Mouse (Mus musculus): ENCODE measurements around the gene Ermp1. TPM values are rescaled to one million over a fixed set of nuclear protein-coding genes. Genes with fewer than 3 reads are reported as not detected.

Gene Ermp1
- polyA plus RNA-seq, 1 experiment, result not detected

DNA sequence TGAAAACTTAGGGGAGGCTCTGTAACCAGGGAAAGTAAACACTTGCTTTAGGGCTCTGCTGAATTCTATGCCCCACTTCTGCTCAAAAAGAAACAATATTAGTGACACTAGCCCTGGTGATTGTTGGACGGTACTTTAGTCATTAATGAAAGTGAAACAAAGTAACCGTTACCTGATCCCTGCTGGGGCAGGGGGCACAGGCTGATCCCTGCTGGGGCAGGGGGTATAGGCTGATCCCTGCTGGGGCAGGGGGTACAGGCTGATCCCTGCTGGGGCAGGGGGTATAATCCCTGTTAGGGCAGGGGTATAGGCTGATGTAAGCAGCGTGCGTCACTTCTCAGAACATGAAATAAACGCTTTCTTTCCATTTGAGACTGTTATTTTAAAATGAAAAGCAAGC is 6.7 kb downstream of the Ermp1 start:
- H3K27ac ChIP-seq (ENCODE audit: insufficient read depth, low read depth, low read length), result peak overlapping the region; percentile 51
- no peak overlapping the region for H3K4me3 ChIP-seq (ENCODE audit: insufficient read depth, low read depth, low read length)
- TF ChIP-seq CTCF (IDR thresholded peaks at IDR 0.05; ENCODE audit: insufficient read depth, low read depth, low read length) (no peak), POLR2A (IDR thresholded peaks at IDR 0.05; ENCODE audit: insufficient read depth, low read depth, low read length) (no peak)
- H3K4me1 ChIP-seq (ENCODE audit: control insufficient read depth, insufficient read depth, low read length), result peaks cover 18% of the 10 kb centered on the region
- 48% methylated on average over 5 of the region's 5 CpGs for WGBS

GRCm38 (mm10) chr19:29641055-29641454 is 7.2 kb downstream of the Ermp1 start:
- WGBS, result 30% methylated on average over 8 of the region's 9 CpGs

GRCm38 (mm10) chr19:29612102-29612501 is 36.1 kb downstream of the Ermp1 start:
- Histone ChIP-seq H3K27ac (ENCODE audit: insufficient read depth, low read depth, low read length) (no peak overlapping the region), H3K4me1 (ENCODE audit: control insufficient read depth, insufficient read depth, low read length) (peaks cover 2% of the 10 kb centered on the region; the same call in 1 of the 2 replicates), H3K4me3 (ENCODE audit: insufficient read depth, low read depth, low read length) (no peak overlapping the region)
- TF ChIP-seq POLR2A (IDR thresholded peaks at IDR 0.05; ENCODE audit: insufficient read depth, low read depth, low read length) (no peak), CTCF (IDR thresholded peaks at IDR 0.05; ENCODE audit: insufficient read depth, low read depth, low read length) (no peak)
- WGBS, result 97% methylated on average over 2 of the region's 2 CpGs

More at GRCm38 (mm10) chr19:29641055-29641454, 7.2 kb downstream of the Ermp1 start:
- Histone ChIP-seq H3K4me1 (ENCODE audit: control insufficient read depth, insufficient read depth, low read length) (peaks cover 17% of the 10 kb centered on the region), H3K4me3 (ENCODE audit: insufficient read depth, low read depth, low read length) (no peak overlapping the region), H3K27ac (ENCODE audit: insufficient read depth, low read depth, low read length) (peak overlapping the region; percentile 51; the same call in 1 of the 2 replicates)
- TF ChIP-seq CTCF (IDR thresholded peaks at IDR 0.05; ENCODE audit: insufficient read depth, low read depth, low read length) (no peak), POLR2A (IDR thresholded peaks at IDR 0.05; ENCODE audit: insufficient read depth, low read depth, low read length) (no peak)

GRCm38 (mm10) chr19:29610907-29611306 is 37.3 kb downstream of the Ermp1 start:
- H3K27ac ChIP-seq (ENCODE audit: insufficient read depth, low read depth, low read length), result no peak overlapping the region
- H3K4me1 ChIP-seq (ENCODE audit: control insufficient read depth, insufficient read depth, low read length), result peaks cover 2% of the 10 kb centered on the region; the same call in 1 of the 2 replicates
- H3K4me3 ChIP-seq (ENCODE audit: insufficient read depth, low read depth, low read length), result no peak overlapping the region
- TF ChIP-seq CTCF (IDR thresholded peaks at IDR 0.05; ENCODE audit: insufficient read depth, low read depth, low read length) (no peak), POLR2A (IDR thresholded peaks at IDR 0.05; ENCODE audit: insufficient read depth, low read depth, low read length) (no peak)
- 85% methylated on average over 10 of the region's 10 CpGs for WGBS

DNA sequence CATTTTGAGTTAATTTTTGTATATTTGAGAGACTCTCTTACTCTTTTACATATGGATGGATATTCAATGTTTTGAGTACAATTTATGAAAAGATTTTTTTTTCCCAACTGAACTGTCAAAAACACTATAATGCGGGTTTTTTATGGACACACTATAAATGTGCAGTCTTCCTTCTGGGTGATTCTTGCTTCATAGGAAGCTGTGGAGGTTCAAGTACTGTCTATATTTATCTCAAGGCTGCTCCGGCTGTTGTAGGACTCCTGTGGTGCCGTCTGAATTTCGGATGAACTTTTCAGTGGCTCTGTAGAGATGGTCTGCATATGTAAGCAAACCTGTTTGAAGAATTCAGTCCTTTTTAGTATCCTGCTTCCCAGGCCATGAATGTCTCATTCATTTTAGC is 40.0 kb downstream of the Ermp1 start:
- peaks cover 5% of the 10 kb centered on the region for H3K4me1 ChIP-seq (ENCODE audit: control insufficient read depth, insufficient read depth, low read length)
- no peak overlapping the region for H3K27ac ChIP-seq (ENCODE audit: insufficient read depth, low read depth, low read length)
- H3K4me3 ChIP-seq (ENCODE audit: insufficient read depth, low read depth, low read length), result no peak overlapping the region
- WGBS, result 31% methylated on average over 4 of the region's 4 CpGs
- TF ChIP-seq CTCF (IDR thresholded peaks at IDR 0.05; ENCODE audit: insufficient read depth, low read depth, low read length) (no peak), POLR2A (IDR thresholded peaks at IDR 0.05; ENCODE audit: insufficient read depth, low read depth, low read length) (no peak)

- WGBS, result 83% methylated on average over 4 of the region's 4 CpGs
- Histone ChIP-seq H3K27ac (ENCODE audit: insufficient read depth, low read depth, low read length) (no peak overlapping the region), H3K4me3 (ENCODE audit: insufficient read depth, low read depth, low read length) (no peak overlapping the region), H3K4me1 (ENCODE audit: control insufficient read depth, insufficient read depth, low read length) (peaks cover 5% of the 10 kb centered on the region)
- TF ChIP-seq CTCF (IDR thresholded peaks at IDR 0.05; ENCODE audit: insufficient read depth, low read depth, low read length) (no peak), POLR2A (IDR thresholded peaks at IDR 0.05; ENCODE audit: insufficient read depth, low read depth, low read length) (no peak)
Observed at GRCm38 (mm10) chr19:29607521-29607920, 40.7 kb downstream of the Ermp1 start.

DNA sequence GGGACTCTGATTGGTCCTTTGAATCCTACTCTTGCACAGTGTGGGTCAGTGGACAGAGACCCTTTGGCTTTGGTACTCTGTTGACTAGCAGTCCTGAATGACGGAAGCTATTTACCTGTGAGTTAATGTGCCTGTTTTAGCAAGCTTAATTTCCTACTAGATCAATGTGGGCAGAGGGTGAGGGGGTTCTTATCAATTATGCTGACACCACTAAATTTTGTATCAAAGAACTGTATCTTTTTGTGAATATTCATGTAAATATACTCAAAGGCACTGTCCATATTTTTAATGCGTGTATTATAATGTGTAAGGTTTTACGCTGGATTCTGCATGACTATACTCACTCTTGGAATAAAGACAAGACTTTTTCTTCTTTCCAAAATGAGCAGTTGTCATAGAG is 43.6 kb downstream of the Ermp1 start:
- 90% methylated on average over 3 of the region's 3 CpGs for WGBS
- H3K4me1 ChIP-seq (ENCODE audit: control insufficient read depth, insufficient read depth, low read length), result peaks cover 5% of the 10 kb centered on the region
- TF ChIP-seq POLR2A (IDR thresholded peaks at IDR 0.05; ENCODE audit: insufficient read depth, low read depth, low read length), result no peak
- no peak for TF ChIP-seq CTCF (IDR thresholded peaks at IDR 0.05; ENCODE audit: insufficient read depth, low read depth, low read length)
- H3K4me3 ChIP-seq (ENCODE audit: insufficient read depth, low read depth, low read length), result no peak overlapping the region
- no peak overlapping the region for H3K27ac ChIP-seq (ENCODE audit: insufficient read depth, low read depth, low read length)

DNA sequence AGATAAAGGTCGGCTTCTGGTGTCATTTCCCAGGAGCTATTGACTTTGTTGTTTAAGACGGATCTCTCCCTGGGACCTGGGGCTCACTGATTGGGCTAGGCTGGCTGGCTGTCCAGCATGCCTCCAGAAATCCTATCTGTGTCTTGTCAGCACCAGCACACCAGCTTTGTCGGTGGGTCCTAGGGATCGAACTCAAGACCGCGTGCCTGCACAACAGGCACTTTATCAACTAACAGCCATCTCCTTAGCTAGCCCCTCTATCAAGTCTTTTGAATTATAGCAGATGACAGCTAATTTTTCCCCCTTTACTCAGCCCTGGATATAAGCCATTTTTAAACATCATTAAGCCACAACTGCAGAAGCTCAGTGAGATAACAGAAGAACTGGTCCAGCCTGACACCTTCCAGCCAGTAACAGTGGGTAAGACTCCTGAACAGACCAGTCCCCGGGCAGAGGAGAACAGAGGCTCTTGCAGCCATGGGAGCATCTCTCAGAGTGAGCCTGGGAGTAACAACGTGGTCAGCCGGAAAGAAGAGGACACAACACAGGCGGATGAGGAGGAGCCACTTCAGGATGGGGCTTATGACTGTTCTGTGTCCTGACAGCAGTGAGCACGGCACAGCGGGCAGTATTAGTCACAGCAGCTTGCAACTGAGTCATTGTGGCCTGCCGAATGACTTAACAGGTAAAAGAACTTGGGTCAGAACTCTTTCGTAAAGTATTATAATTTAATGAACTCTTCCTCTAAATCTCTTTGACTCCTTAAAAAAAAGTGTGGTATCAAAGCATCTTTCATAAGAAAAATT is 44.5 kb downstream of the Ermp1 start:
- WGBS, result 75% methylated on average over 14 of the region's 14 CpGs
- H3K27ac ChIP-seq (ENCODE audit: insufficient read depth, low read depth, low read length), result 0 out of 2 replicates have a peak overlapping the region, but pooled peaks have one; percentile 12
- TF ChIP-seq CTCF (IDR thresholded peaks at IDR 0.05; ENCODE audit: insufficient read depth, low read depth, low read length) (no peak), POLR2A (IDR thresholded peaks at IDR 0.05; ENCODE audit: insufficient read depth, low read depth, low read length) (no peak)

DNA sequence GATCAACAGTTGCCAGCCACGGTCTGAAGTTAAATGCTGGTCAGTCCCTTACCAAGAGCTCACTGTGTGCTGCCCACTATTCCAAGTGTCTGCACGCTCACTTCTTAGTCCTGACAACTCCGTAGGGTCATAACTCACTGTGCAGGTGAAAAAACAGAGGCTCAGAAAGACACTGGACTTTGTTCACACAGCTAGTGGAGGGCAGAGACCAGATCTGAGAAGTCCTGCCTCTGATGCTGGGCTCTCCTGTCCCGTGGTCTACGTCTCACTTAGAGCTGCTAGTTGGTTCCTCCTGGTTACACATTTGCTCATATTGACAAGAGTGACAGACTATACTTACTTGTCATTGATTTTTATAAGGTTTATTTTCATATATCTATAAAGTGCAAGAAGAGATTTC is 49.2 kb downstream of the Ermp1 start:
- TF ChIP-seq POLR2A (IDR thresholded peaks at IDR 0.05; ENCODE audit: insufficient read depth, low read depth, low read length), result no peak
- no peak for TF ChIP-seq CTCF (IDR thresholded peaks at IDR 0.05; ENCODE audit: insufficient read depth, low read depth, low read length)
- Histone ChIP-seq H3K27ac (ENCODE audit: insufficient read depth, low read depth, low read length) (no peak overlapping the region), H3K4me3 (ENCODE audit: insufficient read depth, low read depth, low read length) (no peak overlapping the region), H3K4me1 (ENCODE audit: control insufficient read depth, insufficient read depth, low read length) (peaks cover 2% of the 10 kb centered on the region; the same call in 1 of the 2 replicates)
- 96% methylated on average over 5 of the region's 5 CpGs for WGBS

More for the DNA sequence above, 44.5 kb downstream of the Ermp1 start:
- Histone ChIP-seq H3K4me1 (ENCODE audit: control insufficient read depth, insufficient read depth, low read length) (peaks cover 5% of the 10 kb centered on the region), H3K4me3 (ENCODE audit: insufficient read depth, low read depth, low read length) (no peak overlapping the region)

All from olfactory bulb, adult 2 months (tissue).